Mouse (Mus musculus): Measurements from ENCODE around the gene Pik3cd.
"Not testable (repeated sequence)": the region's sequence is repeated elsewhere in the genome, so short reads cannot be mapped to it uniquely, and the experiment has no call there.

The Pik3cd gene

GRCm38 (mm10) chr4:149702210-149702979, at the start of gene Pik3cd:
Gene Pik3cd (minus strand): TSS chr4:149702571.
- no peak for ATAC-seq (ENCODE audit: insufficient number of reproducible peaks, low FRiP score, low TSS enrichment)

DNA sequence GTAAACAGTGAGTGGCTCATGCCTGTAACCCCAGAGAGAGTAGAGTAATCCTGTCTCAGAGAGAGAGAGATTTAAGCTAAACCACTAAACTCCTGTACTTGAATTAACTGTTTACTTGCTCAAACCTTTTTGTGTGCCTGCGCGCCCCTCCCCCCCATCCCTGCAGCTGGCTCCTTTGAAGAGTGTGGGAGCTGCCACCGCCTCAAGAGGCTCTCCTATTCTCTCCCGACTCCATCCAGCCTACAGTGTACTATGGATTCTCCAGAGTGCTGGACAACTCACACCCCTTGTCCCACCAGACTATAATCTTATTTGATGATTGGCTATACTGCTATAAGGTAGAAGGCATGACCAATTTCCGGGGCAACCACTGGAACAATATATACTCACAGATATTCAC, 48.3 kb upstream of the Pik3cd start:
- ATAC-seq (ENCODE audit: insufficient number of reproducible peaks, low FRiP score, low TSS enrichment) = no peak

DNA sequence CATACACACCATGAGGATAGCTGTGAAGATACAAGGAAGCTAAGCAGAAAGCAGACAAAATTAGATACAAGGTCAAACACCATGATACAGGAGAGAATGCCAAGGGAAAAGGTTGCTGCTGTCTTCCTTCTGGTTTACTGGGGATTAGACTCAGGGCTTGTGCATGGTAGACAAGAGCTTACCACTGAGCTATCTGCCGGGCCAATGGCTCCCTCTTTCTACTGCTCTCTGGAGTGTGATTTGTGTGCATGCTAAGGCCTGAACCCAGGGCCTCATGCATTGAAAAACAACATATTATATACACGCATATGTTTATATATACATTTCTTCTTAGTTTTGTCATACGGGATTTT, 47.3 kb upstream of the Pik3cd start:
- ATAC-seq (ENCODE audit: insufficient number of reproducible peaks, low FRiP score, low TSS enrichment) = not testable (repeated sequence)

GRCm38 (mm10) chr4:149749003-149749662, 46.8 kb upstream of the Pik3cd start:
- ATAC-seq (ENCODE audit: insufficient number of reproducible peaks, low FRiP score, low TSS enrichment) = no peak

GRCm38 (mm10) chr4:149744119-149744518, 41.7 kb upstream of the Pik3cd start:
- no peak for ATAC-seq (ENCODE audit: insufficient number of reproducible peaks, low FRiP score, low TSS enrichment)

DNA sequence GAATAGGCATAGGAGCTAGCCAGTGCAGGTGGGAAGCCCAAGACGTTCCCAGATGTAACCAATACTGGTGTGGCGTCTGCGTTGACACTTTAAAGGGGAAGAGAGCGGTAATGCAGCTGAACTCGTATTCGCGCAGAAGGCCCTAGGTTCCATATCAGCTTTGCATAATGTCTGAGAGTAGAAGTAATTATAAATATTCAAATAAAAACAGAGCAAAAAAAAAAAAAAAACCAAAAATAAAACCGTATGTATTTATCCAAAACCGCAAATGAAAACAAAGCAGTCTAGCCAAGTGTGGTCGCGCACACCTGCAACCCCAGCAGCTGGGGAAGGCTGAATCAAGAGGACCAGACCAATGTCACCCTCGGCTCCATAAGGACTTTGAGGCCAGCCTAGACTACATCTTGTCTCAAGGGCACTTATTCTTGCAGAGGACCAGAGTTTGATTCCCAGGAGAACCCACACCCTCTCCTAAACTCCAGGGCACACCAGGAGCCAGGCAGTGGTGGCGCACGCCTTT, 39.7 kb upstream of the Pik3cd start:
- ATAC-seq (ENCODE audit: insufficient number of reproducible peaks, low FRiP score, low TSS enrichment) = no peak

DNA sequence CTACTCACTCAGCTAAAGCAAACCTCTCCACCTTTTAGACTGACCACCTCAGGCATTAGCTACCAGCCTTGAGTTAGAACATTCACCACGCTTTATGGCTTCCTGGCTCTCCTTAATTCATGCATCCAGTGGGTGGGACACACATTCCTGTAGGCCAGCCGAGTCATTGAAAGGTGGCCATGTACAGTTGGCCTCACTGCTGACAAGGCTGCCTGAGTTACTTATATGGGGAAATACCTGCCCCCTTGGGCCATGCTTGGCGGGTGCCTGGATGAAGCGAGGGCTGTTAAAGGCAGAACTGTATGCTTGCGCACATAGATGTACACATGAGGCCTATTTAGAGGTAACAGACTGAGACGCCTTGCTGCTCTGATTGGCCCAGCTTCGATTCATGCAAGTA, 37.9 kb upstream of the Pik3cd start:
- no peak for ATAC-seq (ENCODE audit: insufficient number of reproducible peaks, low FRiP score, low TSS enrichment)

GRCm38 (mm10) chr4:149739478-149739877, 37.1 kb upstream of the Pik3cd start:
- ATAC-seq (ENCODE audit: insufficient number of reproducible peaks, low FRiP score, low TSS enrichment) = no peak

GRCm38 (mm10) chr4:149737383-149738324, 35.3 kb upstream of the Pik3cd start, which contains the start of gene Tmem201:
Gene Tmem201 (minus strand): TSS chr4:149738044.
- ATAC-seq (ENCODE audit: insufficient number of reproducible peaks, low FRiP score, low TSS enrichment) = peak; percentile 45; the same call in 1 of the 2 replicates

GRCm38 (mm10) chr4:149736581-149736980, 34.2 kb upstream of the Pik3cd start:
- peak; percentile 45 for ATAC-seq (ENCODE audit: insufficient number of reproducible peaks, low FRiP score, low TSS enrichment)

DNA sequence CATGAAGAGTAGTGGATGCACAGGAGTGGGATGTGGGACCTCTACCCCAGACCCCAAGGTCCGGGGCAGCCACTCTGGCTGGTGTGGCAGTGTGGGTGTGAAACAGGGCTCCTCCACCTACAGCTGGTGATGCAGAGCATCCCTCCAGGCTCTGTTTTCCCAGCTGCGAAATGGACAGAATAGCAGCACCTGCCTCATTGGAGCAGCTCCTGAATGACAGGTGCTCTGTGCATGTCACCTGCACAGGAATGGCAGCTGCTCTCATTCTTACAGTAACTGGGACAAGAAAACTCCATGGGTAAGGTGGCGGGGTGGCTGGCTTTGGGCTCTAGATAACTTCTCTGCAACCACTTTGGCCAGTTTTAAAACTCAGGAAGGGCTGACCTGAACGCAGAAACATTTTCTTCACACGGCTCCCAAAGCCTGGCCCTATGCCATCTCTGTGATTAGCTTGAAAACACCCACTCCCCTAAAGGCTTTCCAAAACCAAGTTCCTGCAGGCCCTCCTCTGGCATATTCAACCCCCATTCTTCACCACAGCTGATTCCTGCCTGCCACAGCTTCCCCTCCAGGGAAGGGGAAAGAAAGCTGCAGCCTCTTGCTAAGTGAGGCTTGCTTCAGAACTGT, 33.4 kb upstream of the Pik3cd start:
- ATAC-seq (ENCODE audit: insufficient number of reproducible peaks, low FRiP score, low TSS enrichment) = no peak

- ATAC-seq (ENCODE audit: insufficient number of reproducible peaks, low FRiP score, low TSS enrichment) = peak; percentile 56
Measured at GRCm38 (mm10) chr4:149734730-149735475, 32.5 kb upstream of the Pik3cd start.

DNA sequence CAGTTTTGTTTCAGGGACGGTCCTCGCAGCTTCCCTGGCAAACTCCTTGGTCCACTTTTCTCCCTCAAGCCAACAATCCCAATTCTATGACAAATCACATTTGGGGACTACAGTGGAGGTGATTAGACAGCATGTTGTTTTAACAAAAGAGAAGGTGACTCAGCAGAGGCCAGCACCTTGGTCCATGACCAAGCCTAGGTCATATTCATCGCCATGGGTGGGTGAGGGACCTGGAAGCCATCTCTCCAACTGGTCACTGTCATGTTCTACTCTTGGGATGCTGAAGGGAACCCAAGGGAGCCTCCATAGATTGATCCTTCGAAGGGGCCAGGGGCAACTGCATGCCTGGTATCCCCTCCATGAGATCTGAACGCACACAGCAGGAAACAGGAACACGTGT, 31.9 kb upstream of the Pik3cd start:
- ATAC-seq (ENCODE audit: insufficient number of reproducible peaks, low FRiP score, low TSS enrichment) = no peak

DNA sequence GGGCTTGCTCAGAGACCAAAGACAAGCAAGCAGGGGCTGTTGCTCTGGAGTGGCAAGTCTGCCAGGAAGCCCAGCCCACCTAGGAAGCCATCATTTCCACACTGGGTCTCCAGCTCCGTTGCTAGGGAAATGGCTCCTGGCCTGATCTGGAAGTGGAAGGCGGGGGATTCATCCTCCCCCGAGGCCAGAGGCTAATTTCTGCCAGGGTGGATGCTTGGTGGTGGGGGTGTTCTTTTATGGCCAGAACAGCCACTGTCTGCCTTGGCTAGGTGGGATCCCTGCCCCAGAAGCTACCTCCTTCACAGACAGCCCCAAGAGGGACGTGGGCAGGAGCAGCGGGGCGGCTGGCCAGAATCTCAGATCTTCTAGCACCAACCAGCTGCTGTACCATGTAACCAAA, 31.4 kb upstream of the Pik3cd start:
- no peak for ATAC-seq (ENCODE audit: insufficient number of reproducible peaks, low FRiP score, low TSS enrichment)

DNA sequence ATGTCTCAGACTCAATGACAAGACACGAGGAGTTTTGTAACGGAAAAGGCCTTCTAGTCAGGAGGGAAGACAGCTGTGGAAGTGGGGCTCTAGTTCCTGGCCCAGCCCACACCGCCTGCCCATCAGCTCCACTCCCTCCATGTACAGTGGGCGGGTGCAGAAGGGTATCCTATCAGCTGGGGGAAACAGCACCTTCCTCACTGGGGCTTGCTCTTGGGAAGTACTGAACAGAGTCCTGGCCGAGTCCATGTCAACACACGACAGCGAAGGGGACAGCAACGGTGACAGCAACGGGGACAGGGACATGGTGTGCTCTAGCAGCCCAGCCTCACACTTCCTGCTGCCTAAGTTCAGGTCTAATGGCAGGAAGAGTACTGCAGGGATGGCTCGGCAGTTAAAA, 30.4 kb upstream of the Pik3cd start:
- ATAC-seq (ENCODE audit: insufficient number of reproducible peaks, low FRiP score, low TSS enrichment) = no peak

- ATAC-seq (ENCODE audit: insufficient number of reproducible peaks, low FRiP score, low TSS enrichment) = no peak
Measured at GRCm38 (mm10) chr4:149732313-149732712, 29.9 kb upstream of the Pik3cd start.

DNA sequence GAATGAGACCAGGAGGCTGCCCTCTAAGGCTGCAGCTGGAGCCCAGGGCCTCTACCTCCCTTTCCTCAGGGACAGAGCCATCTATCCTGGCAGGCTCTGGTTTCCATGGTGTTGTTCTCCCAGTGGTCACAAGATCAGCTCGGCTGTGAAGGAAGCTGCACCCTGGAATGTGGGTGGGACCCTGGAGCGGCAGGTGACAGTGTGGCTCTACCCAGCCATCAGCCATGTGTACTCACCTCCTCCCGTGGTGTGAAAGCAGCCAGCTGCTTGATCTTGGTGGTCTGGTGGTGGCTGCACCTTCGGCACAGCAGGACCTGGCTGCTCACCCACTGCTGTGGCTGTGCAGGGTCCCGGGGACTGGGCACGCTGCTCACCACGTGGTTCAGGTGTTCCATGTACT, 28.5 kb upstream of the Pik3cd start:
- ATAC-seq (ENCODE audit: insufficient number of reproducible peaks, low FRiP score, low TSS enrichment) = no peak

DNA sequence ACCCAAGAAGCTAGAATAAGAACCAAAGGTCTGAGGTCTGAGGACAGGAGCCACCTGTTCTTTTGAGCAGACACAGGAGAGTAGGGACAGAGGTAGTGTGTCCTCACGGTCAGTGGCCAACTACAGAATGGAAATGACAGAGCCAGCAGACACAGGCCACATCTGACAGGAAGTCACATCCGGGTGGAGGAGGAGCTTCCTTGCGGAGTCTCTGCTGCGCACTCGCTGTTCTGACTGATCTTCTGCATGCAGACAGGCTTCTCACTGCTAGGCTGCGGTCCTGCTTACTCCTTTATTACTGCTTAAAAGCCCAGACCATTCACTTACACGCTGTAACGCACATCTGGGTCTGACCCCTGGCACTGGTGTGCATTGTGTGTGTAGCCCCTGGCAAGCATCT, 26.4 kb upstream of the Pik3cd start:
- ATAC-seq (ENCODE audit: insufficient number of reproducible peaks, low FRiP score, low TSS enrichment) = no peak

DNA sequence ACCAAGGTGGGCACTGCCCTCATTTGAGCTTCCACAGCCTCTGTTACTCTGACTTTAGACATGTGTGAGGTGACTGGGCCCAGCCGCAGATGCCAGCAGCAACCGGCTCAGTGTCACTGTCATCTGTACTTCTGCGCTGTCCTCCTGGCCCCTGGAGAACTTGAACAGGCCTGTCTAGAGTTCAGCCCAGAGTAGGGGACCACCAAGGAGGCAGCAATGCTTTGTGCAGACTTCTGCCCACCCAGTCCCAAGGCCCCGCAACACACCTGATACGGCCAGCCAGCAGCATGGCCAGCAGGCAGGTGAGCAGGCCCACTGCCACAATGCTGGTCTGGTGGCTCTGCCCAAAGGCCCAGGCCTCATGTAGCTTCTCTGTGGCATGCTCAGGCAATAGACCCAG, 25.3 kb upstream of the Pik3cd start:
- ATAC-seq (ENCODE audit: insufficient number of reproducible peaks, low FRiP score, low TSS enrichment) = no peak
